Mouse (Mus musculus) mouse embryonic stem cell (cell line): ENCODE measurements at regions not wholly inside any gene's neighbourhood (a gene's known extent, or its start where the extent isn't known, plus 50 kb on each side); places are given as distances from the start of the nearest gene placed in this dataset.

Source experiments
- in situ Hi-C, 2 experiments: fragments of 300-500 bp; cut with MboI; formaldehyde crosslinking; loops; 1 replicate in 1 of 2; 3 replicates in 1 of 2; pipeline ENCODE4 v1.14.3; 2019 to 2020; ENCODE audit warnings: low sequenced_read_pairs in 2 of 2, low pct_unique_long_range_greater_than_20kb in 1 of 2, mixed read lengths in 1 of 2; ENCODE audit not compliant: unreplicated experiment in 1 of 2

- in situ Hi-C loops, result no loop called here
Measured at GRCm38 (mm10) chr1:193931131-193931729, 561.1 kb upstream of the Camk1g start.

- in situ Hi-C loops, result no loop called here
Measured at GRCm38 (mm10) chr1:193928607-193929006, 558.5 kb upstream of the Camk1g start.

- in situ Hi-C loops, result no loop called here
Measured at GRCm38 (mm10) chr1:193922756-193923155, 552.7 kb upstream of the Camk1g start.

- in situ Hi-C loops, result no loop called here
Measured at GRCm38 (mm10) chr1:193919243-193919642, 549.1 kb upstream of the Camk1g start.

- in situ Hi-C loops, result no loop called here
Measured at GRCm38 (mm10) chr1:193905711-193906110, 535.6 kb upstream of the Camk1g start.

GRCm38 (mm10) chr1:193894072-193894471 is 524.0 kb upstream of the Camk1g start:
- in situ Hi-C loops, result no loop called here

GRCm38 (mm10) chr1:193876540-193876939 is 506.4 kb upstream of the Camk1g start:
- in situ Hi-C loops, result no loop called here

- in situ Hi-C loops, result no loop called here
Measured at GRCm38 (mm10) chr1:193876121-193876520, 506.0 kb upstream of the Camk1g start.

GRCm38 (mm10) chr1:193875287-193875686 is 505.2 kb upstream of the Camk1g start:
- in situ Hi-C loops, result no loop called here

GRCm38 (mm10) chr1:193870731-193871130 is 500.6 kb upstream of the Camk1g start:
- in situ Hi-C loops, result no loop called here

GRCm38 (mm10) chr1:193868639-193869320 is 498.7 kb upstream of the Camk1g start:
- in situ Hi-C loops, result no loop called here

- in situ Hi-C loops, result no loop called here
Measured at GRCm38 (mm10) chr1:193860767-193861299, 490.7 kb upstream of the Camk1g start.

- in situ Hi-C loops, result no loop called here
Measured at GRCm38 (mm10) chr1:193860354-193860753, 490.3 kb upstream of the Camk1g start.

GRCm38 (mm10) chr1:193859257-193860125 is 489.4 kb upstream of the Camk1g start:
- in situ Hi-C loops, result no loop called here

- in situ Hi-C loops, result no loop called here
Measured at GRCm38 (mm10) chr1:193847922-193848321, 477.8 kb upstream of the Camk1g start.

- in situ Hi-C loops, result no loop called here
Measured at GRCm38 (mm10) chr1:193844868-193845267, 474.8 kb upstream of the Camk1g start.

- in situ Hi-C loops, result no loop called here
Measured at GRCm38 (mm10) chr1:193844461-193844860, 474.4 kb upstream of the Camk1g start.

GRCm38 (mm10) chr1:193800998-193801397 is 430.9 kb upstream of the Camk1g start:
- in situ Hi-C loops, result no loop called here

GRCm38 (mm10) chr1:193790579-193790978 is 420.5 kb upstream of the Camk1g start:
- in situ Hi-C loops, result no loop called here
